Mouse (Mus musculus) limb, embryonic 15.5 days (tissue): Measurements from ENCODE around the gene 4921530L21Rik. TPM values are rescaled to one million over a fixed set of nuclear protein-coding genes. Genes with fewer than 3 reads are reported as not detected.

ENCODE experiments used
- ATAC-seq: fragments of 200-750 bp; cut with Nextera tagmentation; 2 replicates; pipeline ENCODE4 v1.8.0; 2017; ENCODE audit warnings: low read depth, moderate TSS enrichment; ENCODE audit not compliant: insufficient number of reproducible peaks, low FRiP score, low TSS enrichment
- H3K27ac ChIP-seq: fragments of 300-500 bp; sonication (generic); 2 replicates; pipeline ENCODE4 v1.5.1; 2015; ENCODE audit warnings: moderate library complexity, mild to moderate bottlenecking, inconsistent platforms
- H3K27me3 ChIP-seq: fragments of 300-500 bp; sonication (generic); 2 replicates; pipeline ENCODE4 v1.6.1; 2015; ENCODE audit warnings: inconsistent platforms
- H3K36me3 ChIP-seq: fragments of 300-500 bp; sonication (generic); 2 replicates; pipeline ENCODE4 v1.6.1; 2015; ENCODE audit warnings: inconsistent platforms
- H3K4me1 ChIP-seq: fragments of 300-500 bp; sonication (generic); 2 replicates; pipeline ENCODE4 v1.6.1; 2015; ENCODE audit warnings: inconsistent platforms
- H3K4me2 ChIP-seq: fragments of 300-500 bp; sonication (generic); 2 replicates; pipeline ENCODE4 v1.6.1; 2015; ENCODE audit warnings: mild to moderate bottlenecking, inconsistent platforms
- H3K4me3 ChIP-seq: fragments of 300-500 bp; sonication (generic); 2 replicates; pipeline ENCODE4 v1.5.1; 2015; ENCODE audit warnings: mild to moderate bottlenecking, inconsistent platforms
- H3K9ac ChIP-seq: fragments of 300-500 bp; sonication (generic); 2 replicates; pipeline ENCODE4 v1.6.1; 2015; ENCODE audit warnings: inconsistent platforms
- H3K9me3 ChIP-seq: fragments of 300-500 bp; sonication (generic); 2 replicates; pipeline ENCODE4 v1.6.1; 2016; ENCODE audit warnings: inconsistent platforms
- WGBS: fragments of 180-500 bp; shearing (Covaris S2); methylation state at CpG from one replicate; pipeline ENCODE4 v1.1.7; 2015; 5-methylcytosine and 5-hydroxymethylcytosine counted together
- polyA plus RNA-seq: library from polyadenylated mRNA; unstranded; fragments of >200 nt; fragmentation: Nextera tagmentation; extraction: Ambion mirVana; gene quantifications from 2 replicates; pipeline ENCODE4 v1.2.1, GENCODE M21; 2015

The 4921530L21Rik gene
- polyA plus RNA-seq, 1 experiment from 2014 or later, result not detected

- no peak for ATAC-seq
- Histone ChIP-seq H3K4me1 (no peaks in the 10 kb centered on the region), H3K27ac (no peak overlapping the region), H3K9me3 (no peaks in the 10 kb centered on the region), H3K27me3 (no peaks in the 10 kb centered on the region), H3K4me2 (no peak overlapping the region), H3K9ac (no peak overlapping the region), H3K4me3 (no peak overlapping the region), H3K36me3 (no peaks in the 10 kb centered on the region)
- WGBS, result 69% methylated on average over 3 of the region's 3 CpGs
Observed at GRCm38 (mm10) chr14:95927810-95928785, 47.0 kb downstream of the 4921530L21Rik start.
